Comparison of ENCODE assay signal across 15 mouse cellular contexts in the genomic region with DNA sequence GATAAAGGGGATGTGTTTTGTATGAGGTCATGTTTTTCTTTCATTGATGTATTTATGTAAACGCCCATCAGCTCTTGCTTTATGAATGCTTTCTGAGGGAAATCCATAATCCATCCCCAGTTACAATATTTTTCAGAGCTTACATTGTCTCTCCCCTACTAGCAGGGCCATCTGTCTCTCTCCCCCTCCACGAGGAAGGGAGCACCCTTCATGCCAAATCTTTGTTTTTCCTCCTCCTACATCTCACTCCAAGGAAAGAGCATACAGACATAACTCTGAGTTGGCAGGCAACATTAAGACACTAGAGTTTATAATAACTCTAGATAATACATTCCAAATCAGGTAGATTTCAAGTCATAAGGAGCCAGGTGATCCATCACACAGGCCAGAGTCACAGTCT.
DNase-seq lines count a peak whose midpoint lies in the region.
"Had no signal": no experiment of that assay in that cellular context is flagged by ENCODE, and none has a peak within 500 bp of the region (broad histone marks: within the 10 kb centered on the region; RNA-seq: fewer than 3 reads in every experiment).

No protein-coding gene starts in this region.

- DNase-seq in cerebellum, postnatal 10 days, result peak; percentile 24 to 48
- DNase-seq in cerebellum, postnatal 36 days, result no peak
- peak; percentile 11 for DNase-seq in layer of hippocampus, adult 11-12 months (ENCODE audit: low spot score)
- no peak for DNase-seq in layer of hippocampus, postnatal 10 days (ENCODE audit: low spot score in 2 of 2)
- peak; percentile 35 for DNase-seq in right cerebral cortex, adult 18-20 months
- DNase-seq in right cerebral cortex, postnatal 25 days, result no peak
- no peak for DNase-seq in adrenal gland, adult 8-10 months
- DNase-seq in kidney, adult 11 months, result no peak
- DNase-seq: adrenal gland, postnatal 10 days; B cell, adult 2 months; cerebellum, adult 11-12 months; cerebellum, adult 9-11 months; forebrain, postnatal 0 days; gastrocnemius, postnatal 14 days; heart, adult 2 months had no signal

Comparison
In these comparisons a context has a peak if more than half of its experiments do, and no peak if none do; other contexts are left out.
1. DNase-seq: peak in cerebellum, postnatal 10 days (2 of 2), layer of hippocampus, adult 11-12 months (single experiment) and right cerebral cortex, adult 18-20 months (single experiment); none in cerebellum, postnatal 36 days (0 of 2), layer of hippocampus, postnatal 10 days (0 of 2), right cerebral cortex, postnatal 25 days (single experiment), adrenal gland, adult 8-10 months (single experiment) and kidney, adult 11 months (single experiment).